Mouse (Mus musculus): Measurements from ENCODE around the gene Hist1h2bf.

DNA sequence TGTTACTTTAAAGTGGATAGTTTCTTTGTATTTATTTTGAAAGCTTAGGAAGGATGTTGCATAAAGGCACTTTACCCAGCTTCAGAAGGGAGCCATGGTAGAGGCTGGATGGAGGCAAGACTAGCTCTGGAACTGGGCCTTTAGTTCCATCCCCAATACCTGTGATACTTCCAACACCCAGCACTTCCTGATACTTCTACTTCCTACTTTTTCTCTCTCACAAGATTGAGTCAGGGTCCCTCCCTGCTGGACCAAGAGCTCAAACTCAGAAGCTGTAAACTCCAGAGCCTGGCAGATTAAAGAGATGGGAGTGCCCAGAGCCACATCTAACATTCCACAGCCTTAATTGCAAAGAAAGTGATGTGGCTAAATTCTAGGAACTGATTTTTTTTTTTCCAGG lies 10.3 kb upstream of the Hist1h2bf start:
- TF ChIP-seq USF1 (IDR thresholded peaks at IDR 0.05; ENCODE audit: low read depth) (no peak), CTCF (IDR thresholded peaks at IDR 0.05; ENCODE audit: control insufficient read depth, insufficient read depth, insufficient read length) (no peak), MYOD1 (IDR thresholded peaks at IDR 0.05; ENCODE audit: control insufficient read depth, insufficient read length, low read depth) (no peak)
